Mouse (Mus musculus) midbrain, embryonic 15.5 days (tissue): ENCODE data around the gene Itgb7. TPM values are rescaled to one million over a fixed set of nuclear protein-coding genes. Genes with fewer than 3 reads are reported as not detected.

Source experiments
- ATAC-seq: fragments of 200-750 bp; cut with Nextera tagmentation; replicated peaks from 2 replicates; pipeline ENCODE4 v1.8.0; 2017; ENCODE audit warnings: moderate TSS enrichment
- H3K27ac ChIP-seq: fragments of 300-500 bp; sonication (generic); 2 replicates; pipeline ENCODE4 v1.5.1; 2015; ENCODE audit warnings: mild to moderate bottlenecking, inconsistent platforms
- H3K27me3 ChIP-seq: fragments of 300-500 bp; sonication (generic); replicated peaks from 2 replicates; pipeline ENCODE4 v1.6.1; 2015; ENCODE audit warnings: inconsistent platforms
- H3K36me3 ChIP-seq: fragments of 300-500 bp; sonication (generic); replicated peaks from 2 replicates; pipeline ENCODE4 v1.6.1; 2015; ENCODE audit warnings: inconsistent platforms
- H3K4me1 ChIP-seq: fragments of 300-500 bp; sonication (generic); 2 replicates; pipeline ENCODE4 v1.6.1; 2015; ENCODE audit warnings: inconsistent platforms
- H3K4me2 ChIP-seq: fragments of 300-500 bp; sonication (generic); 2 replicates; pipeline ENCODE4 v1.6.1; 2015; ENCODE audit warnings: inconsistent platforms, mild to moderate bottlenecking, moderate library complexity
- H3K4me3 ChIP-seq: fragments of 300-500 bp; sonication (generic); 2 replicates; pipeline ENCODE4 v1.5.1; 2015; ENCODE audit warnings: mild to moderate bottlenecking, inconsistent platforms
- H3K9ac ChIP-seq: fragments of 300-500 bp; sonication (generic); 2 replicates; pipeline ENCODE4 v1.6.1; 2015; ENCODE audit warnings: mild to moderate bottlenecking, inconsistent platforms
- H3K9me3 ChIP-seq: fragments of 300-500 bp; sonication (generic); 2 replicates; pipeline ENCODE4 v1.6.1; 2016; ENCODE audit warnings: inconsistent platforms
- WGBS: fragments of 180-500 bp; shearing (Covaris S2); methylation state at CpG from one replicate; pipeline ENCODE4 v1.1.7; 2015; ENCODE audit warnings: mixed read lengths; 5-methylcytosine and 5-hydroxymethylcytosine counted together
- polyA plus RNA-seq: library from polyadenylated mRNA; unstranded; fragments of >200 nt; fragmentation: Nextera tagmentation; extraction: Ambion mirVana; gene quantifications from 2 replicates; pipeline ENCODE4 v1.2.1, GENCODE M21; 2015

Gene Itgb7
- polyA plus RNA-seq, 1 experiment from 2014 or later, result 0.98 TPM

DNA sequence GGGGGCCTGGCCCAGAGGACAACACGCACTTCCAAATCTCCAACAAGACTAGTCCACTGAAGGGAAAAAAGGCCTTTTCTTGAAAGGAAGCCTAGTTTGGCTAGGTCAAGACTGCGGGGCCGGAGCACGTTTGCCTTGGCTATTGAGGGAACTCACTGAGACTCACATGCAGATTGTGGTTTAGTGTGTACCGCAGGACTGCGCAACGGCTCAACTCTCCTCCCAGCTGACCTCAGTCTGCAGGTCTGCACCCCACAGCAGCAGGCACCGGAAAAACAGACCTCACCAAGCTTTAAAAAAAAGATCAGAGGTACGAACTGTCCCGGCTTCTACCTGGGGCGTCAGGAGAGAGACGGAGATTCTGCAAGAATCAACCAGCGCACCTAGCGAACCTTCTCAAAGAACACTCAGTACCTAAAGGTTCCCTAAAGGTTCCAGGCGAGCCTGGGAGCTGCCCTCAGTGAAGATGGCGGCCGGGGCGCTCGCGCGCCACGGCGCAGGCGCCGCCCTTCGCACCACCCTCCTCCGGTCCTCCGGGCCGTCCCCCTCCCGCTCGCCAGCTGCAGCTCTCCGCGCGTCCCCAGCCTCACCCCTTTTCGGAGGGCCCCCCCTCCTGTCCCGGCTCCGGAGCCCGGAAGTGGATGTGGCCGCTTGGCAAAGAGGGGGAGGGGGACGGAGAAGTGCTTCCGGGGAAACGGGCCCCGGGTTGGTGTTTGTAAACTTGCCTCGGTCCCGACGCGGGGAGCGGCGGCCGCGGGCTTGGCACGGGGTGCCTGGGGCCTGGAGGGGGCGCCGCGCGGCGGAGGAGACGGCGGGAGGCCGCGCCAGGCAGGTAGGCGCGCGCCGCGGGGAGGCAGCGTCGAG lies 28.5 kb downstream of the Itgb7 start, which contains the start of gene Zfp740:
Zfp740 (plus strand) TSS at position 279 of the 864 bp plus-strand sequence.
- Histone ChIP-seq H3K4me2 (peak within 1 kb of the TSS; percentile 77), H3K27me3 (no peaks in the 10 kb centered on the region), H3K4me1 (peaks cover 46% of the 10 kb centered on the region), H3K9me3 (no peaks in the 10 kb centered on the region), H3K9ac (peak within 1 kb of the TSS; percentile 90), H3K4me3 (peak within 1 kb of the TSS; percentile 93), H3K36me3 (peaks cover 11% of the 10 kb centered on the region), H3K27ac (peak within 1 kb of the TSS; percentile 100)
- peak; percentile 97 for ATAC-seq
- WGBS, result under 1% methylated on average over 35 of the region's 68 CpGs

- Histone ChIP-seq H3K27me3 (no peaks in the 10 kb centered on the region), H3K27ac (no peak overlapping the region), H3K4me1 (peaks cover 8% of the 10 kb centered on the region), H3K4me3 (no peak overlapping the region), H3K9me3 (no peaks in the 10 kb centered on the region), H3K4me2 (no peak overlapping the region), H3K36me3 (no peaks in the 10 kb centered on the region), H3K9ac (no peak overlapping the region)
- no peak for ATAC-seq
- WGBS, result 73% methylated on average over 4 of the region's 4 CpGs
These were observed 32.9 kb downstream of the Itgb7 start for GRCm38 (mm10) chr15:102198841-102199240.

DNA sequence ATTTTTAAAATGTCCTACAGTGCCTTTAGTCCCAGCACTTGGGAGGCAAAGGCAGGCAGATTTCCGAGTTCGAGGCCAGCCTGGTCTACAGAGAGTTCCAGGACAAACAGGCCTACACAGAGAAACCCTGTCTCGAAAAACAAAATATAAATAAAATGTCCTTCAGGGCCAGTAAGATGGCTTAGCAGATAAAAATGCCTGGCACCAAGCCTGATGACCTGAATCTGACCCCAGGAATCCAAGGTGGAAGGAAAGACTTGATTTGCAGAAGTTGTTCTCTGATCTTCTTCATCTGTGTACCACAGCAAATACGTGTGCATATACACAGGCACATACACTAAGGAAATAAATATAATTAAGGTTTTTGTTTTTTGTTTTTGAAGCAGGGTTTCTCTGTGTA lies 36.4 kb downstream of the Itgb7 start:
- ATAC-seq, result no peak
- no peak overlapping the region for H3K4me2 ChIP-seq
- no peak overlapping the region for H3K9ac ChIP-seq
- H3K4me1 ChIP-seq, result no peaks in the 10 kb centered on the region
- no peak overlapping the region for H3K4me3 ChIP-seq
- no peaks in the 10 kb centered on the region for H3K36me3 ChIP-seq
- H3K27ac ChIP-seq, result no peak overlapping the region
- no peaks in the 10 kb centered on the region for H3K9me3 ChIP-seq
- H3K27me3 ChIP-seq, result no peaks in the 10 kb centered on the region
- WGBS, result 86% methylated on average over 4 of the region's 4 CpGs

DNA sequence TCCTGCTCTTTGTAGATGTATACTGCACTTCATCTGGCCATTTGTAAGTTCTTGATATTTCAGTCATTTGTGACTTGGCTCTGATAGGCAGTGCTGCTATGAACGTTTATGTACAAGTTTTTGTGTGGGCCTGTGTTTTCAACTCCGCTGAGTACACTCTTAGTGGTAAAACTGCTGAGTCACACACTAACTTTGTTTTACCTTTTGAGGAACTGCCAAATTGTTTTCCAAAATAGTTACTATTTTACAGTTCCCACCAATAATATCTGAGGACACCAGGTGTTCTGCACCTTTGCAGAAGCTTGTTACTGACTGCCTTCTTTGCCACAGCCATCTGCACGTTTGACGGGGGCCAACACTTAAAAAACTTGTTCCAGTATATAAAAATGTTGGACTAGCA lies 37.3 kb downstream of the Itgb7 start:
- no peaks in the 10 kb centered on the region for H3K27me3 ChIP-seq
- H3K4me3 ChIP-seq, result no peak overlapping the region
- H3K4me2 ChIP-seq, result no peak overlapping the region
- no peak overlapping the region for H3K27ac ChIP-seq
- 86% methylated on average over 4 of the region's 4 CpGs for WGBS
- no peaks in the 10 kb centered on the region for H3K36me3 ChIP-seq
- H3K9ac ChIP-seq, result no peak overlapping the region
- H3K4me1 ChIP-seq, result no peaks in the 10 kb centered on the region
- H3K9me3 ChIP-seq, result no peaks in the 10 kb centered on the region
- no peak for ATAC-seq

GRCm38 (mm10) chr15:102193652-102194051 lies 38.1 kb downstream of the Itgb7 start:
- H3K4me2 ChIP-seq, result no peak overlapping the region
- H3K9me3 ChIP-seq, result no peaks in the 10 kb centered on the region
- no peak overlapping the region for H3K27ac ChIP-seq
- H3K4me1 ChIP-seq, result no peaks in the 10 kb centered on the region
- no peak for ATAC-seq
- no peaks in the 10 kb centered on the region for H3K27me3 ChIP-seq
- H3K9ac ChIP-seq, result no peak overlapping the region
- H3K36me3 ChIP-seq, result no peaks in the 10 kb centered on the region
- 88% methylated on average over 4 of the region's 4 CpGs for WGBS
- no peak overlapping the region for H3K4me3 ChIP-seq

DNA sequence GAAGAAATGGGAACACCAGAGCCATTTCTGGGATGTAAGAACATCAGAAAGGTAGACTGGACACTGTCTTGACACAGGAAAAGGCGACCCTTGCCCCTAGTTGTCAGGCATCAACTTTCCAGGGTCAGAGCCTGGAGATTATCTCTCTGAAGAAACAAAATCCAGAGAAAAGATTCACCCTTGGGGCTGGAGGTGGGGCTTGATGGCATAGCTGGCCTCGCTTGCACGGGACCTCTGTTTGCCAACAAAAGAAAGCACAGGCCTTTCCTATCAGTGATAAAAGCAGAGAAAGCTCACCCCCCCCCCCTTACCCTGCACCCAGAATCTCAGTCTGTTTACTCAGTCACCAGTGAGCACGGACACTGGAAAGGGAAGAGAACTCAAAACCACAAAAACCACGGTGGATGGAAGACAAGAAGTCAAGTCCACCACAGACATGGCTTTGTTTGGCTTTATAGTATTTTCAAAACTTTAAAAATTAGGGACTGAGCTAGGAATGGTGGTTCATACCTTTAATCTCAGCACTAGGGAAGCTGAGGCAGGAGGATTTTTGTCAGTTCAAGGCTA lies 38.8 kb downstream of the Itgb7 start:
- H3K9ac ChIP-seq, result no peak overlapping the region
- no peaks in the 10 kb centered on the region for H3K9me3 ChIP-seq
- no peaks in the 10 kb centered on the region for H3K4me1 ChIP-seq
- WGBS, result 69% methylated on average over 5 of the region's 5 CpGs
- no peak for ATAC-seq
- H3K4me3 ChIP-seq, result no peak overlapping the region
- H3K4me2 ChIP-seq, result no peak overlapping the region
- H3K27ac ChIP-seq, result no peak overlapping the region
- H3K27me3 ChIP-seq, result no peaks in the 10 kb centered on the region
- no peaks in the 10 kb centered on the region for H3K36me3 ChIP-seq

DNA sequence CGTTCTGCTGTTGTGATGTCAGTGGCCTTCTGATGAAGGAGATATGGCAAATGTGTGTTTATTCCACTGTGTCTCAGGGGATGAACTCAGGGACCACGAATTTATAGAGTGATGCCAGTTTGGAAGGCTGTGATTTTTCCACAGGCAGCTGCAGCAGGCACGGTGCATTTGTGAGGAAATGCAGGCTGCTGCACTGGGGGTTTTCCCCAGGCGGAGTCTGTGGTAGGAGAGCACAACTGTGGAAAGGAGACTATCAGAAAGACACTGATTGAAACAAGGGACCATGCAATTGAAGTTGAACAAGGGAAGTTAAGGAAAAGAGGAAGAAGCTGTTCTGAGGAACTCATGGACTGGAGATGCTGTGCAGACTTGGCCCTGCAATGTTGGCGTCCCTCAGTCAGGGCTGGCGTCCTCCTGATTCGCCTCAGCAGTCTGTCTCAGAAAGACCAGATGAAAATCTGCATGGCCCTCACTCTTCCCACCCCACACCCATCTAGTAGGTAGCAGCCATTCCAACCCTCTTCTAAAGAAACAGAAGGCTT lies 39.4 kb downstream of the Itgb7 start:
- 74% methylated on average over 7 of the region's 7 CpGs for WGBS
- Histone ChIP-seq H3K9ac (no peak overlapping the region), H3K4me3 (no peak overlapping the region), H3K4me1 (no peaks in the 10 kb centered on the region), H3K4me2 (no peak overlapping the region), H3K27ac (no peak overlapping the region), H3K9me3 (no peaks in the 10 kb centered on the region), H3K27me3 (no peaks in the 10 kb centered on the region), H3K36me3 (no peaks in the 10 kb centered on the region)
- ATAC-seq, result no peak

GRCm38 (mm10) chr15:102191699-102192098 lies 40.0 kb downstream of the Itgb7 start:
- no peak for ATAC-seq
- Histone ChIP-seq H3K27me3 (no peaks in the 10 kb centered on the region), H3K9ac (no peak overlapping the region), H3K27ac (no peak overlapping the region), H3K4me1 (no peaks in the 10 kb centered on the region), H3K4me2 (no peak overlapping the region), H3K9me3 (no peaks in the 10 kb centered on the region), H3K4me3 (no peak overlapping the region), H3K36me3 (no peaks in the 10 kb centered on the region)
- WGBS, result 76% methylated on average over 7 of the region's 7 CpGs

- Histone ChIP-seq H3K36me3 (no peaks in the 10 kb centered on the region), H3K9me3 (no peaks in the 10 kb centered on the region), H3K4me3 (no peak overlapping the region), H3K9ac (no peak overlapping the region), H3K4me1 (no peaks in the 10 kb centered on the region), H3K27me3 (no peaks in the 10 kb centered on the region), H3K4me2 (no peak overlapping the region), H3K27ac (no peak overlapping the region)
- ATAC-seq, result no peak
- 55% methylated on average over 6 of the region's 6 CpGs for WGBS
These were observed 42.9 kb downstream of the Itgb7 start for GRCm38 (mm10) chr15:102188883-102189282.

GRCm38 (mm10) chr15:102188096-102188495 lies 43.6 kb downstream of the Itgb7 start:
- H3K4me3 ChIP-seq, result no peak overlapping the region
- no peaks in the 10 kb centered on the region for H3K4me1 ChIP-seq
- WGBS, result 91% methylated on average over 10 of the region's 10 CpGs
- no peak overlapping the region for H3K4me2 ChIP-seq
- no peaks in the 10 kb centered on the region for H3K36me3 ChIP-seq
- H3K9me3 ChIP-seq, result no peaks in the 10 kb centered on the region
- no peak overlapping the region for H3K9ac ChIP-seq
- H3K27me3 ChIP-seq, result no peaks in the 10 kb centered on the region
- H3K27ac ChIP-seq, result no peak overlapping the region
- no peak for ATAC-seq

DNA sequence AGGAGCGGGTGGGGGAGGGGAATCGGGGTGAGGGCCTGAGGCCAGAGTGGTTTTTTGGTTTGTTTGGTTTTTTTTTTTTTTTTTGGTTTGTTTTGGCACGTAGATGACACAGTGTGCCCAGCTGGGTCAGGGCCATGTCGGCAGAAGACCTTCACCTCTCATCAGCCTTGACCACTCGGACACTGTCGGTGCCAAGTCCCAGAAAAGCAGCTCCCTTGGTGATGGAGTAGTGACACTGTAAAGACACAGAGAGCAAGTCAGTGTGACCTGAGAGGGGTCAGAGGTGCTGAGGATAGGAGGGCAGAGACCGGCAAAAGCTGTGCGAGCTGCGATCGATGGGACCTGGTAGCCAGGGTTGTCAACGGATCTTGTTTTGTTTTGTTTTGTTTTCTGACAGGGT lies 45.5 kb downstream of the Itgb7 start:
- Histone ChIP-seq H3K9ac (no peak overlapping the region), H3K4me3 (no peak overlapping the region), H3K27me3 (no peaks in the 10 kb centered on the region), H3K4me2 (no peak overlapping the region), H3K36me3 (no peaks in the 10 kb centered on the region), H3K9me3 (no peaks in the 10 kb centered on the region), H3K4me1 (no peaks in the 10 kb centered on the region), H3K27ac (no peak overlapping the region)
- ATAC-seq, result no peak
- WGBS, result 90% methylated on average over 11 of the region's 11 CpGs

DNA sequence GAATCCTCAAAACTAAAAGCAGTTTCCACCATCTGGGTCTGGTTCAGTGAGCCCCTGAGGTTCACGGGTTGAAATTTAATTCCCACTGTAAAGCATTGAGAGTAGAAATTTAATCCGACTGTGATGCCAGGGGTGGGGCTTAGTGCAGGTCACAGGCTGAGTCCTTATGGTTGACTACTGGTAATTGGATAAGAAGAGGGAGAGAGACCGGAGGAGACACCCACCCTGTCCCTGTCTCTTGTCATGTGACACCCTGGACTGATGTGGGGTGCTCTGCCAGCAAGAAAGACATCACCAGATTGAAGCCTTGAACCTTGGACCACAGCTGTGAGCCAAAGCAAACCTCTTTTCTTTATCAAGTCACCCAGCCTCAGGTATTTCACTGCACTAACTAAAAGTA lies 48.7 kb downstream of the Itgb7 start:
- Histone ChIP-seq H3K27me3 (no peaks in the 10 kb centered on the region), H3K4me2 (no peak overlapping the region), H3K36me3 (no peaks in the 10 kb centered on the region), H3K4me1 (no peaks in the 10 kb centered on the region), H3K9me3 (no peaks in the 10 kb centered on the region), H3K27ac (no peak overlapping the region), H3K4me3 (no peak overlapping the region), H3K9ac (no peak overlapping the region)
- WGBS, result 77% methylated on average over 3 of the region's 3 CpGs
- ATAC-seq, result no peak

DNA sequence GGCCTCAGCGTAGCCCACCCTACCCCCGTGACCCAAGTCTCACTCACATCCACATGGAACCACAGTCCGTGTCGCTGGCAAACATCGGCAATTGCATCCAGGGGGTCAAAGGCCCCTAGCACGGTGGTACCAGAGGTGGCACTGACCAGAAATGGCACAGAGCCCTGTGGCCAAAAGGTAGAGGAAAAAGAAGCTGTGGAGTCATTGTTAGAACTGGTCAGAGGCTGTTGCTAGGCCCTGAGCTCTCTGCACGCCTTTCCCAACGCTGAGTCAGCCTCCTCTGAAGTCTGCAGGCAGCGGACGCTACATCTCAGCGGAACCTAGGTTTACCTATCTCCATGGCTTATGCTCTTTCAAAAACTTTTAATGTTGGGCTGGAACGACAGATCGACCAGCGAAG lies 51.8 kb downstream of the Itgb7 start:
- Histone ChIP-seq H3K9ac (no peak overlapping the region), H3K27ac (no peak overlapping the region), H3K27me3 (no peaks in the 10 kb centered on the region), H3K4me1 (no peaks in the 10 kb centered on the region), H3K4me3 (no peak overlapping the region), H3K9me3 (no peaks in the 10 kb centered on the region), H3K36me3 (no peaks in the 10 kb centered on the region), H3K4me2 (no peak overlapping the region)
- ATAC-seq, result no peak
- 88% methylated on average over 14 of the region's 14 CpGs for WGBS
